1 mouse cellular context compared by ENCODE assay signal in genomic region chr11:46435363-46435762, GRCm38 (mm10).
TF ChIP-seq lines count a peak whose summit lies in the region.

No protein-coding gene starts in this region.

TF ChIP-seq in MEL, 35 proteins besides CTCF, POLR2A, EP300 and RAD21 (continued from another document):
- peak; percentile 84 for TF ChIP-seq TCF12 (IDR thresholded peaks at IDR 0.05; ENCODE audit: low read depth, low read length)
- TF ChIP-seq GATA1 (IDR thresholded peaks at IDR 0.05; ENCODE audit: low read depth, low read length), result peak; percentile 84
- TF ChIP-seq RCOR1 (IDR thresholded peaks at IDR 0.05; ENCODE audit: low read depth, low read length), result peak; percentile 69; the same call in 1 of the 2 replicates
- TF ChIP-seq MYB (IDR thresholded peaks at IDR 0.05; ENCODE audit: low read depth, low read length), result peak; percentile 32; the same call in 1 of the 2 replicates
- no peak for TF ChIP-seq USF2 (IDR thresholded peaks at IDR 0.05; ENCODE audit: borderline replicate concordance in 1 of 2, insufficient read depth in 1 of 2, low read depth in 1 of 2, low read length in 2 of 2)
- peak; percentile 35 for TF ChIP-seq TAL1 (IDR thresholded peaks at IDR 0.05; ENCODE audit: low read length)
- 0 out of 2 replicates have a peak, but pooled peaks have one; percentile 2 for TF ChIP-seq CHD1 (IDR thresholded peaks at IDR 0.05; ENCODE audit: low read depth, low read length)
- TF ChIP-seq POLR2AphosphoS5 (IDR thresholded peaks at IDR 0.05; ENCODE audit: borderline replicate concordance, low read depth, low read length), result no peak
- TF ChIP-seq NRF1 (IDR thresholded peaks at IDR 0.05; ENCODE audit: insufficient read depth, low read depth, low read length, poor library complexity, severe bottlenecking), result no peak
- peak; percentile 27; the same call in 1 of the 2 replicates for TF ChIP-seq MYC (IDR thresholded peaks at IDR 0.05; ENCODE audit: low read depth, low read length)
- peak; percentile 33; the same call in 1 of the 2 replicates for TF ChIP-seq TBP (IDR thresholded peaks at IDR 0.05; ENCODE audit: low read depth, low read length)
